Mouse (Mus musculus): Measurements from ENCODE around the gene Kif1bp.
"Not testable (repeated sequence)": the region's sequence is repeated elsewhere in the genome, so short reads cannot be mapped to it uniquely, and the experiment has no call there.

Gene Kif1bp

DNA sequence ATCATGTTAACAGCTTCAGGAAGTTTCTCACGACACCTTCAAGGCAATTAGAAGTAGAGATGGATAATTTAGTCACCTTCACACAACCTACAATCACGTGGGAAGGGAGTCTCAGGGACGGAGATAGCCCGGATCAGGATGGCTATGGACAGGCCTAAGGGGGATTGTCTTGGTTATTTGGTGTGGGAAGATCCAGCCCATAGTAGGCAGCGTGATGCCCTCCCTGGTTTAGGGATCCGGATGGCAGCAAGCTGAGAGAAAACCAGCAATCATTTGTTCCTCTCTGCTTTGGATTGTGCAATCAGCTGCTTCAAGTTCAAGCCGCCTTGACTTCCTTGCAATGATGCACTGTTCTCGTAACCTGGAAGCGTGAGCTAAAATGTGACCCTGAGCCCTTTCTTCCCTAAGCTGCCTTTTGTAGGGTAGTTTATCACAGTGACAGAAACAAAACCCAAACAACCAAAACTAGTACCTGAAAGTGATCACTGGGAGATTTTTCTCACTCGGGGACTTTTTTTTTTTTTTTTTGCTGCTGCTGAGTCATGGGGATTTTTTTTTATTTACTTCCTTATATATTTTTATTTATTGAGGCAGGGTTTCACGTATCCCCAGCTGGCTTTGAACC, 69.1 kb downstream of the Kif1bp start:
- no peak for DNase-seq (ENCODE audit: low spot score in 2 of 2)

DNA sequence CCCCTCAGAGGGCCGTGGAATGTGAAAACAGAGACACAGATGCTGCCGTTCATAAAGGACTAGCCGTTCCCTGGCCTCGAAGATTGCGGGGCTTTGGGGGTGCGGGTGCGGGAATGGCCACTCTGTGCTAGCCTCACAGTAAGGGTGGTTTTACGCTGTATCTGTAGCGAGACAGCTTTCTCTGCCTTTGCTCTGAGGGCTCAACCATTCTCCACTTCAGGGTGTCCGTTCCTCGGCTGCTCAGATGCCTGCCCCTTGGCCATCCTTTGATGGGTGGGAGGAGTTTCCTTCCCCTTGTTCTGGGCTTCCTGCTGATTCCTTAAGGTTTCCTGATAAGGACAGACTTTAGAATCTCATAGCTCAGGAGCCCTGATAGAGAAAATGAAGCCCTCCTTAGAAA, 69.8 kb downstream of the Kif1bp start:
- no peak for DNase-seq (ENCODE audit: low spot score in 2 of 2)

DNA sequence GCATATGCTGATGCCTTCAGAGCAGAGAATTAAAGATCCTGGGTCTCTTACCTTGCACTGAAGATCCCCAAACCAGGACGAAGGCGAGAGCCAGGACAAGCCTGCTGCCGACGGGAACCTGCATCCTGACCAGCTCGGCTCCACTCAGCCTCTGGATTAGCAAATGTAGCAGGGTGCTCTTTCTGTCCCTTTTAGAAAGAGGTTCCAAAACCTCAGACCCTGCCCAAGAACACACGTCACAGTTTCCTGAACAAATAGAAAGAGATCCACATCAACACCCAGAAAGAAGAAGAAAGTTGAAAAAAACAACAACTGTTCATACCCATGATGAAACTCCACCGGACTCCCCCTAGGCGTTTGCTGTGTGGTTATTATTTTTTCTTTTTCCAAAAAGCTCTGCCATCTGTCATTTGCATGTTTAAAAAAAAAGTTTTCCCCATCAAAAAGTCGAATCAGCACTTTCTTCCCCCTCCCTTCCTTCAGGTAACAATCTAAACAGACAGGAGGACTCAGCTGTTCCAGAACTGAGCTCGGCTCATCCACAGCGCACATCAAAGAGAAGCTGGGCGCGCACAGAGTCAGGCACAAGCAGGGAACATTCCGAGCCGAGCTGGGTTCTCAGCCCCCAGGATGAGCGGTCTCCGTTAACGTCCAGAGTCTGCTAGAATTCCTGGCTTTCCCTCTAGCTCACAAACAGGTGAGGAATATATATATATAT, 70.5 kb downstream of the Kif1bp start:
- no peak for DNase-seq (ENCODE audit: low spot score in 2 of 2)

DNA sequence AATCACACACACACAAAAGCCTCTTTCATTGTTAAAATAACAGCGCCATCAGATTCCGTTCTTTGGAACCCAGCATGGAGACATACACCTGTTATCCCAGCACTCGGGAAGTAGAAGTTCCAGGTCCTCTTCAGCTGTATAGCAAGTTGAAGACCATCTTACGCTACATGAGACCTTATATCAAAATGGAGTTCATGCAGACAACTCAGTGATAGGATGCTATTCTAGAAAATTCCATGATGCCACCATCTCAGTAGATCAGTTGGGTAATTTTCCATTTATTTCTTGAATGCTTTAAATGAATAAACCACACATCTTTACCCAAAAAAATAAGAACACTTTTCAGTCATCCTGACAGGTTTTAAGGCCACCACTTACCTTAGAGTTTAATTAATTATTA, 71.2 kb downstream of the Kif1bp start:
- DNase-seq (ENCODE audit: low spot score in 2 of 2) = no peak

DNA sequence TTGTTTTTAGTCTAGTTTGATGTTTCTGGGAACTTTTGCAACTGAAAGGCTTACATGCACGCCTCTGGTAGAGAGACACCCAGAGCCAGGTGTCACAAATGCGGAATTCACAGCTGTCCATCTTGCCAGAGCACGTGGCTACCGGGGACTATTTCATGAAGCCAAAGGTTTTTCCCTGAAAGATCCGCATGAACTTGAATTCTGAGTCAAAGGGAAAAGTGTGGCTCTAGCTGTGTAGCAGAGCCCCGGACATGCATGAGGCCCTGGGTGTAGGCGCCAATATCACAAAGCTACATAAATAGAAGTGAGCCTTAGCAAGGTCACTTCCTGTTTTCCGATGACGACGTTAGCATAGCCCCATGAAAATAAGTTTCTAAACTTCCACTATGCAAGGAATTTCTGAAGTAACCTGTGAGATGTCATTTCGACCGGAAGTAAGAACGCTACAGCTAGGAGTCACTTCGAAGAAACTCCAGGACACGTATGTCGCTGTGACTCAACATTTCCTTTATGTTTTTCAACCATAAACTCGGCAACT, 72.2 kb downstream of the Kif1bp start:
- DNase-seq (ENCODE audit: low spot score in 2 of 2) = no peak

DNA sequence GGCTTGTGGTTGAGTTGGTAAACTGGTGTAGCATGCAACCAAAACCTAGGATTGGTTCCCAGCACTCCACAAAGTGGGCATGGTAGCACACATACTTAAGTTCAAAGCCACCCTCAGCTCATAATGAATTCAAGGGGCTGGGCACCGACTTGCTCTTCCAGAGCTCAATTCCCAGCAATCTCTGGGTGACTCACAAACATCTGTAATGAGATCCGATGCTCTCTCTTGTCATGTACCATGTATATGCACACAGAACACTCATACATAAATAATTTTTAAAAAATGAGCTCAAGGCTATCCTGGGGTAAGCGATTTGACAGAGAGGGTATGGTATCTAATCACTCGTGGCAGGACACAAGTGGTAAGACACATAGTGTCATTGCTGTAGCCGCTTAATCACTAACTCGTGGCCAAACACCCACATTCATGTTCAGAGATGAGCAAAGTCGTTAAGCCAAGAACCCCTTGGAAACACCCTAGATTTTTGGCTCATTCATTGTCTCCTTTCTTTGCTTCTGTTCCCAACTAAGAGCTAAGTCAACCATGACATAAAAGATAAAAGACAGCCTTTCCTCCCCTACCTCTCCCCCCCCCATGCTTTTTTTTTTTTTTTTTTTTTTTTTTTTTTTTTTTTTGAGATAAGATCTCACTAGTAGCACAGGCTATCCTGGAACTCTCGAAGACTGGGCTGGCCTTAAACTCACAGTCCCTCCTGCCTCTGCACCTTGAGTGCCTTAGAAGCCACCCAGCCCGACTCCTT, 72.9 kb downstream of the Kif1bp start:
- no peak for DNase-seq (ENCODE audit: low spot score in 2 of 2)

DNA sequence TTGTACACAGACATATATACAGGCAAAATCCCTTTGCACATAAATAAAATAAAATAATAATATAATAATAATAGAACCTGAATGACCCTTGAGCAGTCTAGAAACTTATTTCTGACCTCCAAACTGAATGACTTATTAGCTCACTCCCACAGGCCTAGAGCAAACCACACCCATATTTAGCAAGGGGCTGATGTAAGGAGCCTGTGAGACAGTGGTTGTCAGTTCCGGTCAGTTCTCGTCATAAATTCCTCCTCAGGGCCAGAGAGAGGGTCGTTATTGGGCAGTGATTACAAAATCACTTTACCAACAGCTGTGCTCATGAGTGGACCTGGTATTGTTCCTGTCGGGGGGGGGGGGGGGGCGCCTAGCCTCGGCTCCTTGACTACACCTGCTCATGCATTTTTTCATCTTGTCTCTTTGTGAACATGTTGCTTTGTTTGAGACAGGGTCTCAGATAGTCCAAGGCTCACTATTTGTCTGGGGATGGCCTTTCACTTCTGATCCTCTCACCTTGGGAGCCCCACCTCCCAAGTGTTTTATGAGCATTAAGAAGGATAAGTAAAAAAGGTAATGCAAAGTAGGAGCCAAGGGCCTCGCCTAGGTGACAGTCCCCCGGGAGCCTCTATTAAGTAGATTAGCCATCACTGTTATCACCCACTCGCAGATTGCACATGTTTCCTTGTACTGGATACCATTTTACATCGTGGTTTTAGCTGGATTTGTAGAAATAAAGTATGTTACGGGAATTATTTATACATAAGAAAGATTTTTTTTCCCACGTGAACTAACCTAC, 74.2 kb downstream of the Kif1bp start:
- no peak for DNase-seq (ENCODE audit: low spot score in 2 of 2)

DNA sequence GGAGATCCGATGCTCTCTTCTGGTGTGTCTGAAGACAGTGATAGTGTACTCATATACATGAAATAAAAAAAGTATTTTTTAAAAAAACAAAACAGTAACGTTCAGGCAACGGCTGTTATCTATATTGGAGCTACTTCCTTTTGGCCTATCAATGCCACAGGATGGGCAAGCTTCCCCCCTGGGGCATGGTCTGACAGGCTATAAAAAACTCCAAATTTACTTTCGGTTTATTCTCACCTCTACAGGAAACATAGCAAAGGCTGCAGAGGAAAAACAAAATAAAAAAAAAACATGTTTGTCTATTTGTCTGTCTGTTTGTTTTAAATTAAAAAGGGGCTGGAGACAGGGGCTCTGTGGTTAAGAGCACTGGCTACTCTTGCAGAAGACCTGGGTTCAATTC, 74.9 kb downstream of the Kif1bp start:
- no peak for DNase-seq (ENCODE audit: low spot score in 2 of 2)

DNA sequence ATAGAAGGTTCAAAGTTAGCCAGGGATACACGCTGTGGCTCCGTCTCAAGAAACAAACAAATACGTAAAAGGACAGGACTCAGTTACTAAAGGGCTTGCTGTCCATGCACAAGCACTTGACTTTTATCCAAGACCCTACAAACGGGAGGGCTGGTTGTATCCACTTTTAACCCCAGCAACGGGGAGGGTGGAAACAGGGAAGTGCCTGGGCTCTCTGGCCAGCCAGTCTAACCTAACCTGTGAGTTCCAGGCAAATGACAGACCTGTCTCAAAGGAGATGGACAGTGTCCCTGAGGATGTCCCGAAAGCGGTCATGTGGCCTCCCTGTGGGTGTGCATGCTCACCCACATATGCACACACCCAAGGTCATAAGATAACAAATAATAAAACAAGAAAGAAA, 76.3 kb downstream of the Kif1bp start:
- DNase-seq (ENCODE audit: low spot score in 2 of 2) = no peak

DNA sequence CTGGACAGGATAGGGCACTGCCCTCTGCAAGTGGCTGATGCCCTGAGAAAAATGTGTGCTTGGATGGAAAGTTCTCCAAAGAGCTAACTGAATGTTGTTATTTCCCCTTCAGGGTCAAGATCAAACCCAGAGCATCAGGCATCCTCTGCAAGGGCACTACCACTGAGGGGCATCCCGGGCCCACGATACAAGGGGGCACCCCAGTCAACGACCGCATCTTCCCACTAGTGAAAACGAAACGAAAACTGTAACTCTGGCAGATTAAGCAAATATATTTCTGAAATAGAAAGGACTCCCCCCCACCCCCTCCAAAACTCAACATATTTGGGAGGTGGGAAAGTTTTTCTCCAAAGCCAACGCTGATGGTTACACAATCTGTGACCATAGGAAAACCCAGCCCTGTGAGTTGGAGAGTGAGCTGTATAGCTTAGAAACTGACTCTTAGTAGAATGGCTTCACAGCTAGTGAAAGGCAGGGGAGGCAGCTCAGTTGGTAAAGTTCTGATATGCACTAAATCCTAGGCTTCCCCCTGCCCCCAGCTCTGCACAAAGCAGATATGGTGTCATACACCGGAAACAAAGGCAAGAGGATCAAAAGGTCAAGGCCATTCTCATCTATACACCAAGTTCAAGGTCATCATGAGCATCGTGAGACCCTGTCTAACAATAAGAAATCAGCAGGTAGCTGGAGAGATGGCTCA, 77.2 kb downstream of the Kif1bp start:
- DNase-seq (ENCODE audit: low spot score in 2 of 2) = no peak

DNA sequence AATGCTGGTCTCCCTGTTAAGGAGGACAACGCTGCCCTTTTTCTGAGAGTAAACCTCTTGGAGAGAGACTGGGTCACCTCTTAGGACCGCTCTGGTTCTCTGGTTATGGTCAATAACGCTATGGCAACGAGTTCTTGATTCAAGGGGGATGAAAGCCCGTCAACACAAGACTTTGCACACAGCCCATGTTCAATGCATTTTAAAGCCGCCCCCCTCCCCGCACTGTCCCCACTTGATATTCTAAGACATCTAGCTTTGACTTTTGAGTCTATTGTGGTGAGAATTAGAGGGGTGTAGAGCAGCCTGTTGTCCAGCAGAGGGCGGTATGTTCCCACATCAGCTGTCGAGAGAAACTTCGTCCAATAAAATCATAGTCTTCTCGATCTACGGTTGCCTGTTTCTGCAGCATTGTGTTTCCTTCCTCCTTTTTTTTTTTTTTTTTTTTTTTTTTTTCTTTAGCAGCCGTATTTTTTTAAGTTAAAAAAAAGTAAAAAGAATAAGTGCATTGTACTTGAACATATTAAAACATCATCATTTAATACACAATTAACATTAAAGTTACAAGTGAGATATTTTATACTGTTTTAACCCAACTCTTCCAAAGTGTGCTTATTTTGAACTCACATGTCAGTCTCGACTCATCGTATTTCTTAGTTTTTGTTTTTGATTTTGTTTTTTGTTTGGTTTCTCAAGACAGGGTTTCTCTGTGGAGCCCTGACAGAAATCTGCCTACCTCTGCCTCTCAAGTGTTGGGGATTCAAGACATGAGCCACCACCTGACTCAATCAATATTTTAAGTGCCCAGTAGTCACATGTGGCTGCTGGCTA, 78.0 kb downstream of the Kif1bp start:
- DNase-seq (ENCODE audit: low spot score in 2 of 2) = peak; percentile 28 to 44

DNA sequence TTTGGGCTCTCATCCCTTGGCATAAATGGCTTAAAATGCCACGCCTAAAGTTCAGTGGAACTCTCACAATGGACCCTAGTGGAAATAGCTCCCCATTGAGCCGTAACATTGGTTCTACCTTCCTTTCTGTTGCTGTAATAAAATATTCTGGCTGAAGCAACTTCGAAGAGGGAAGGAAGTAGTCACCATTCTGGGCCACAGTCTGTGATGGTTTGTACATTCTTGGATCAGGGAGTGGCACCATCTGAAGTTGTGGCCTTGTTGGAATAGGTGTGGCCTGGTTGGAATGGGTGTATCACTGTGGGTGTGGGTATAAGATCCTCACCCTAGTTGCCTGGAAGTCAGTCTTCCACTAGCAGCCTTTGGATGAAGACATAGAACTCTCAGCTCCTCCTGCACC, 86.6 kb downstream of the Kif1bp start:
- not testable (repeated sequence) for DNase-seq (ENCODE audit: low spot score in 2 of 2)
